Mouse (Mus musculus) liver, adult 2 months (tissue): Measurements from ENCODE around the gene Zkscan6.

ENCODE experiments used
- CTCF ChIP-seq: fragments of 200-500 bp; IDR thresholded peaks from 2 replicates; pipeline ENCODE4 v1.5.1; 2011; ENCODE audit warnings: low read depth, low read length, control low read depth
- POLR2A ChIP-seq: fragments of 200-500 bp; IDR thresholded peaks from 2 replicates; pipeline ENCODE4 v1.6.1; 2011; ENCODE audit warnings: low read length, control low read depth; ENCODE audit not compliant: insufficient read depth; ENCODE audit errors: extremely low read depth

DNA sequence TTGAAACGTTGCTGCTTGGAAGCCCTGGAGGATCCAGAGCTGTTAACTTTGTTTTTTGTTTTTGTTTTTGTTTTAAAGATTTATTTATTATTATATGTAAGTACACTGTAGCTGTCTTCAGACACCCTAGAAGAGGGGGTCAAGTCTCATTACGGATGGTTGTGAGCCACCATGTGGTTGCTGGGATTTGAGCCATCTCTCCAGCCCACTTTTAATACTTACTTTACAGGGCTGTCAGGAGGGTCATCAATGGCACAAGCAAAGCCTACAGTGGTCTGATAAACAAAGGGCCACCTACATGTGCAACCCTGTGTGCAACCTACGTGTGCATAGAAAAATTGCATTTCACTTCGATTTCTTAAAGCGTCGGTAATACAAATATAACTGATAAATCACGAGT is 626 bp downstream of the Zkscan6 start:
- TF ChIP-seq POLR2A (no peak), CTCF (no peak)
